Mouse (Mus musculus): ENCODE data around the gene Vps39.

DNA sequence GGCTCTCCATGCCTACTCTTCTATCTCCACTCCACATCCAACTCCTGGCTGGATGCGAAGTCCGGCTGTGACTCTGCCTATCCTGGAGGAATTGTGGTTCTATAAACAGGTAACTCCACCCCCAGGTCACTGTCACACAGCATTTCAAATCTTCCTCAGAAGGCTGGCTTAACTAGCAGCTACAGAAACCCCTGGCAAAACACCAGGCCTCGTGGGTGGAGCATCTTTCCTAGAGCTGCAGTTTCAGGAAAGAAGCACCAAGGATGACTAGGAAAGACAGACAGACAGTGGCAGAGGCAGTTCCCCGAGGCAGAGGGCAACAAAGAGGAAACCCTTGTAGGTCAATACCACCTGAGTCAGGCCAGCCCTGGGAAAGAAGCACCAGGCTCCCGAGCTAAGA is 63.9 kb downstream of the Vps39 start, which contains the start of gene Pla2g4d:
- no peak for TF ChIP-seq CTCF (IDR thresholded peaks at IDR 0.05; ENCODE audit: borderline replicate concordance, insufficient read depth, low read length)
- TF ChIP-seq POLR2A (IDR thresholded peaks at IDR 0.05; ENCODE audit: low read depth, low read length) = no peak

Data from embryonic fibroblast, embryonic 13.5 days (primary cell).